Mouse (Mus musculus) liver, embryonic 14.5 days (tissue): ENCODE measurements at regions not wholly inside any gene's neighbourhood (a gene's known extent, or its start where the extent isn't known, plus 50 kb on each side); places are given as distances from the start of the nearest gene placed in this dataset.

ENCODE experiments used
- ATAC-seq: fragments of 200-750 bp; cut with Nextera tagmentation; 2 replicates; pipeline ENCODE4 v1.8.0; 2017; ENCODE audit warnings: moderate number of reproducible peaks, mild to moderate bottlenecking, moderate library complexity; ENCODE audit not compliant: insufficient read depth
- DNase-seq, 3 experiments: peaks; one replicate each; pipeline ENCODE4 v3.0.0-alpha.2; 2012 to 2013; ENCODE audit warnings: low read depth in 3 of 3, low spot score in 3 of 3
- H3K27ac ChIP-seq: fragments of 300-500 bp; sonication (generic); 2 replicates; pipeline ENCODE4 v1.5.1; 2014; ENCODE audit warnings: moderate library complexity, mild to moderate bottlenecking, control low read depth, inconsistent platforms
- H3K27me3 ChIP-seq: fragments of 300-500 bp; sonication (generic); 2 replicates; pipeline ENCODE4 v1.6.1; 2014; ENCODE audit warnings: mild to moderate bottlenecking, low read length, moderate library complexity; ENCODE audit not compliant: control insufficient read depth, insufficient read depth
- H3K36me3 ChIP-seq: fragments of 300-500 bp; sonication (generic); replicated peaks from 2 replicates; pipeline ENCODE4 v1.6.1; 2014; ENCODE audit warnings: low read depth; ENCODE audit not compliant: control insufficient read depth, insufficient read depth
- H3K4me1 ChIP-seq, 2 experiments: fragments of 200-500 bp in 1 of 2; fragments of 300-500 bp in 1 of 2; sonication (generic) in 1 of 2; replicated peaks; 2 replicates each; pipeline ENCODE4 v1.6.1; 2012 to 2014; ENCODE audit warnings: antibody characterized with exemption in 1 of 2, inconsistent platforms in 1 of 2, low read length in 1 of 2; ENCODE audit not compliant: control insufficient read depth in 2 of 2, insufficient read depth in 2 of 2
- H3K4me2 ChIP-seq: fragments of 300-500 bp; sonication (generic); 2 replicates; pipeline ENCODE4 v1.6.1; 2014; ENCODE audit warnings: low read depth, mild to moderate bottlenecking, control low read depth, moderate library complexity
- H3K4me3 ChIP-seq, 2 experiments: fragments of 200-500 bp in 1 of 2; fragments of 300-500 bp in 1 of 2; sonication (generic) in 1 of 2; 2 replicates each; pipeline ENCODE4 v1.5.1; 2012 to 2014; ENCODE audit warnings: low read depth in 2 of 2, low read length in 2 of 2, mild to moderate bottlenecking in 2 of 2, control low read depth in 1 of 2, inconsistent platforms in 1 of 2, moderate library complexity in 1 of 2; ENCODE audit not compliant: insufficient read depth in 1 of 2
- H3K9ac ChIP-seq: fragments of 300-500 bp; sonication (generic); replicated peaks from 2 replicates; pipeline ENCODE4 v1.6.1; 2014; ENCODE audit warnings: mild to moderate bottlenecking, control low read depth, moderate library complexity
- H3K9me3 ChIP-seq: fragments of 300-500 bp; sonication (generic); 2 replicates; pipeline ENCODE4 v1.6.1; 2016; ENCODE audit warnings: low read length, mixed read lengths; ENCODE audit not compliant: control insufficient read depth
- CTCF ChIP-seq: IDR thresholded peaks from 2 replicates; pipeline ENCODE4 v1.5.1; 2016; ENCODE audit warnings: antibody characterized with exemption, low read depth, control low read depth
- EP300 ChIP-seq: IDR thresholded peaks from 2 replicates; pipeline ENCODE4 v1.6.1; 2016; ENCODE audit warnings: antibody characterized with exemption, low read depth
- WGBS: fragments of 180-500 bp; shearing (Covaris S2); extraction: QIAGEN DNeasy Blood & Tissue Kit; methylation state at CpG from one replicate; pipeline ENCODE4 v1.1.7; 2014; ENCODE audit not compliant: insufficient replicate concordance; 5-methylcytosine and 5-hydroxymethylcytosine counted together

DNA sequence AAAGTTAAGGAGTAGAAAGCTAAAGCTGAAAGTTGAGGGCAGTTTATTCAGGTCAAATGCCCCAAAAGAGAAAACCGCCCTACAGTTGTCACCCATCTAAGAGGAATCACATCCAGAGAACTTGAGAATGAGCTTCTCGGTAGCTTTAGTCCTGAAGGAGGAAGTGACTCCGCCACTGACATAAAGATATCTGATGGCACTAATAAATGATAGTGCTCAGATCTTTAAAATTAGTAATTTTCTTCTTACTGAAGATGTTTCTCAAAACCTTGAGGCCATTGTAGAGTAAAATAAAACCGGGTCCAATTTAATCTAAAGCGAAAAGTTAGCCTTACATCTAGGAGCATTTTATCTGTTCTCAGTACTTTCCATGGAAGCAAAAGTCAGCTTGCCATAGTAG lies 851.4 kb upstream of the Zeb2 start:
- Histone ChIP-seq H3K9me3 (no peaks in the 10 kb centered on the region), H3K36me3 (no peaks in the 10 kb centered on the region), H3K27me3 (no peaks in the 10 kb centered on the region), H3K4me1 (no peaks in the 10 kb centered on the region), H3K4me2 (no peak overlapping the region), H3K4me3 (no peak overlapping the region), H3K27ac (no peak overlapping the region), H3K9ac (no peak overlapping the region)
- ATAC-seq: no peak
- no peak for DNase-seq
- no peak for TF ChIP-seq CTCF
- no peak for TF ChIP-seq EP300
- 60% methylated on average over 5 of the region's 5 CpGs for WGBS

DNA sequence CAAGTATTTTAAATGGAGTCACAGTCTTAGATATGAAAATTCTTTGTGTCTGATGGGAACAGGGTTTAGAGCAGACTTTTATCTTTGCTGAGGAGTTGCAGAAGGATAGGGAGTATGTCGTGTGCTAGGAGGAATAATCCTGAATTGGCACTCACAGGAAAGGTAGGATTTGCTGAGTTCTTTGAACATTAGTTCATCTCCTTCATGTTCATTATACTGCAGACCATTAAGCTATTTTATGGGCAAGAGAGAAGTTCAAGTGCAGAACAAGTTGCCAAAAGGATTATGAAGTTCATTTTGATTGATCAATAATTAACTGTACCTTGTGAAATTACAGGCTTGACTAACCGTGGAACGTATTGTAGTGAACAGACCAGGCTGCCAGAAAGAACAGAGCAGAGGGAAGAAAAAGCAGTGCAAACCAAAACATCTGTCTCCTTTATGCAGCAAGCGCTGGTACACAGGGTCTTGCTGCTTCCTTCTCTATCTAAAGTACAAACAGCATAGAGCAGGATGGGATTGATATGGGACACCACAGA lies 839.7 kb upstream of the Zeb2 start:
- H3K27me3 ChIP-seq: no peaks in the 10 kb centered on the region
- no peaks in the 10 kb centered on the region for H3K9me3 ChIP-seq
- H3K4me1 ChIP-seq: no peaks in the 10 kb centered on the region
- DNase-seq (no peak), ATAC-seq (no peak)
- H3K27ac ChIP-seq: no peak overlapping the region
- H3K9ac ChIP-seq: no peak overlapping the region
- H3K4me3 ChIP-seq: no peak overlapping the region
- H3K36me3 ChIP-seq: no peaks in the 10 kb centered on the region
- 61% methylated on average over 4 of the region's 4 CpGs for WGBS
- H3K4me2 ChIP-seq: no peak overlapping the region
- TF ChIP-seq CTCF (no peak), EP300 (no peak)

- Histone ChIP-seq H3K36me3 (no peaks in the 10 kb centered on the region), H3K9ac (no peak overlapping the region), H3K4me2 (no peak overlapping the region), H3K27me3 (no peaks in the 10 kb centered on the region), H3K9me3 (no peaks in the 10 kb centered on the region), H3K4me3 (no peak overlapping the region), H3K27ac (no peak overlapping the region), H3K4me1 (no peaks in the 10 kb centered on the region)
- DNase-seq (no peak), ATAC-seq (no peak)
- 43% methylated on average over 1 of the region's 1 CpGs for WGBS
- TF ChIP-seq CTCF: no peak
These were observed 831.6 kb upstream of the Zeb2 start for GRCm38 (mm10) chr2:45948758-45949157.

DNA sequence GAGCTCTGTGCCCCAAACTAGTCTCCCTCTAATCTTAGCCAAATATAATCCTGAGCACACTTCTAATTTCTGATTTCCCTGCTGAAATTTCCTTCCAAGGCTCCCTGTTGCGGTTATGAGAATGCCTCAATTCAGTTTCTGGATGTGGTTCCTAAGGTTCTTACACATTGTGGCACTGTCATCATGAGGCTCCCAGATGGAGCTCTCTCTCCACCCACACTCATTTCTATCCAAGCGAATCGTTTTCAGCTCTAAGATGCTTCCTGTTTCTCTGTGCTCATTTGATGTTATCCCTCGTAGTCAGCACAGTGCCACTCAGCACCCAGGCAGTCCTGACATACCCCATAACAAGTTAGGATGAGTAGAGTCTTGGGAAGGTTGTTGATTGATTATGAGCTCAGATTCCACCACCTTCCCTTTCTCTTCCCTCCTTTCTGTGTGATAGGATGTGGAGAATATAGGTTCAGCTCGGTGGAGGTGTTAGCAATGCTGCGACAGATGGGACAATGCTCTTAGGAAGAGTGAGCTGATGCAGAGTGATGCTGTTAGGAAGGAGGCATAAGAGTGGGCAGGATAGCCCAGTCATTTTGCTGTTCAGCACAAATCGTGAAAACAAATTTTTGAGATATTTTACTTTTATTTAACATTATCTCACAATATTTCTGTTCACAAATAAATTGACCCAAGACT lies 808.7 kb upstream of the Zeb2 start:
- Histone ChIP-seq H3K27ac (no peak overlapping the region), H3K9ac (no peak overlapping the region)

DNA sequence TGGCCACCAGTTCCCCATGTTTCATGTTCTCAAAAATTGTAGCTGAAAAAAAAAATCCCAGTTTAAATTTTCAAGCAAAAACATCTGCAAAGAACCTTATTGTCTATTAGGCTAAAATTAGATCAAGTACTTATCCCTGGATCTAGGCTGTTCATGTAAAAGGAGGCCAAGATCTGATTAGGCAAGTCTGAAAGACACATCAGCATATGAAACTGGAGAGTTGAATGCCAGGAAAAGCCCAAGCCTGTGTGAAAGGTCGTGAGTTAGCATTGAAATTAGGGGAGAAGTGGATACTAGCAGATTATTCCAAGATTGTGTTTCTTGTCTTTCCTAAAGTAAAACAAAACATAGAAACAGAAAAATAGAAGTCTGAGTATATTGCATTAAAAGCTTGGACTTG lies 791.7 kb upstream of the Zeb2 start:
- DNase-seq (no peak), ATAC-seq (no peak)
- TF ChIP-seq CTCF: no peak
- no peak for TF ChIP-seq EP300
- Histone ChIP-seq H3K36me3 (no peaks in the 10 kb centered on the region), H3K9ac (no peak overlapping the region), H3K4me2 (no peak overlapping the region), H3K9me3 (no peaks in the 10 kb centered on the region), H3K27ac (no peak overlapping the region), H3K4me1 (no peaks in the 10 kb centered on the region), H3K27me3 (no peaks in the 10 kb centered on the region), H3K4me3 (no peak overlapping the region)
- 14% methylated on average over 1 of the region's 1 CpGs for WGBS

More for the DNA sequence above, 808.7 kb upstream of the Zeb2 start:
- Histone ChIP-seq H3K4me2 (no peak overlapping the region), H3K4me3 (no peak overlapping the region), H3K4me1 (no peaks in the 10 kb centered on the region), H3K36me3 (no peaks in the 10 kb centered on the region), H3K27me3 (no peaks in the 10 kb centered on the region), H3K9me3 (no peaks in the 10 kb centered on the region)
- TF ChIP-seq EP300 (no peak), CTCF (no peak)
- 64% methylated on average over 7 of the region's 7 CpGs for WGBS
- DNase-seq (no peak), ATAC-seq (no peak)
